Mouse (Mus musculus): Measurements from ENCODE around the gene Hoxa5.

Hoxa5 gene

GRCm38 (mm10) chr6:52204050-52204752, at the start of gene Hoxa5:
Gene Hoxa5 (minus strand): TSS chr6:52204587.
- DNase-seq (ENCODE audit: low read depth, low spot score), result no peak

- DNase-seq (ENCODE audit: low read depth, low spot score), result no peak
Measured at GRCm38 (mm10) chr6:52253511-52254500, 49.4 kb upstream of the Hoxa5 start.

GRCm38 (mm10) chr6:52252775-52253376, 48.5 kb upstream of the Hoxa5 start:
- no peak for DNase-seq (ENCODE audit: low read depth, low spot score)

GRCm38 (mm10) chr6:52252016-52252774, 47.8 kb upstream of the Hoxa5 start:
- DNase-seq (ENCODE audit: low read depth, low spot score), result no peak

- DNase-seq (ENCODE audit: low read depth, low spot score), result no peak
Measured at GRCm38 (mm10) chr6:52251177-52251879, 46.9 kb upstream of the Hoxa5 start.

GRCm38 (mm10) chr6:52249826-52250225, 45.4 kb upstream of the Hoxa5 start:
- no peak for DNase-seq (ENCODE audit: low read depth, low spot score)

- DNase-seq (ENCODE audit: low read depth, low spot score), result no peak
Measured at GRCm38 (mm10) chr6:52249415-52249738, 45.0 kb upstream of the Hoxa5 start.

- no peak for DNase-seq (ENCODE audit: low read depth, low spot score)
Measured at GRCm38 (mm10) chr6:52248638-52249414, 44.4 kb upstream of the Hoxa5 start.

- DNase-seq (ENCODE audit: low read depth, low spot score), result no peak
Measured at GRCm38 (mm10) chr6:52247766-52248637, 43.6 kb upstream of the Hoxa5 start.

- DNase-seq (ENCODE audit: low read depth, low spot score), result no peak
Measured at GRCm38 (mm10) chr6:52246916-52247315, 42.5 kb upstream of the Hoxa5 start.

- DNase-seq (ENCODE audit: low read depth, low spot score), result no peak
Measured at GRCm38 (mm10) chr6:52246403-52246803, 42.0 kb upstream of the Hoxa5 start.

GRCm38 (mm10) chr6:52245757-52246142, 41.4 kb upstream of the Hoxa5 start, which contains the start of gene Hoxa11:
Gene Hoxa11 (minus strand): TSS chr6:52245810.
- no peak for DNase-seq (ENCODE audit: low read depth, low spot score)

GRCm38 (mm10) chr6:52245040-52245756, 40.8 kb upstream of the Hoxa5 start:
- no peak for DNase-seq (ENCODE audit: low read depth, low spot score)

GRCm38 (mm10) chr6:52244471-52245039, 40.2 kb upstream of the Hoxa5 start:
- DNase-seq (ENCODE audit: low read depth, low spot score), result no peak

GRCm38 (mm10) chr6:52243681-52244121, 39.3 kb upstream of the Hoxa5 start:
- no peak for DNase-seq (ENCODE audit: low read depth, low spot score)

GRCm38 (mm10) chr6:52242801-52243332, 38.5 kb upstream of the Hoxa5 start:
- DNase-seq (ENCODE audit: low read depth, low spot score), result no peak

- DNase-seq (ENCODE audit: low read depth, low spot score), result no peak
Measured at GRCm38 (mm10) chr6:52241001-52241621, 36.7 kb upstream of the Hoxa5 start.

All from brain, embryonic 18.5 days (tissue).